Mouse (Mus musculus) liver, embryonic 12.5 days (tissue): ENCODE measurements around the gene Olfr1371. TPM values are rescaled to one million over a fixed set of nuclear protein-coding genes. Genes with fewer than 3 reads are reported as not detected.

Experiments
- ATAC-seq: fragments of 200-750 bp; cut with Nextera tagmentation; 2 replicates; pipeline ENCODE4 v1.8.0; 2017; ENCODE audit warnings: moderate number of reproducible peaks, mild to moderate bottlenecking, moderate library complexity
- H3K27ac ChIP-seq: fragments of 300-500 bp; sonication (generic); 2 replicates; pipeline ENCODE4 v1.5.1; 2016; ENCODE audit warnings: mild to moderate bottlenecking
- H3K27me3 ChIP-seq: fragments of 300-500 bp; sonication (generic); replicated peaks from 2 replicates; pipeline ENCODE4 v1.6.1; 2016; ENCODE audit warnings: mild to moderate bottlenecking, moderate library complexity
- H3K36me3 ChIP-seq: fragments of 300-500 bp; sonication (generic); 2 replicates; pipeline ENCODE4 v1.6.1; 2016; ENCODE audit warnings: mild to moderate bottlenecking, moderate library complexity
- H3K4me1 ChIP-seq: fragments of 300-500 bp; sonication (generic); 2 replicates; pipeline ENCODE4 v1.6.1; 2016
- H3K4me2 ChIP-seq: fragments of 300-500 bp; sonication (generic); 2 replicates; pipeline ENCODE4 v1.6.1; 2016; ENCODE audit warnings: mild to moderate bottlenecking, moderate library complexity
- H3K4me3 ChIP-seq: fragments of 300-500 bp; sonication (generic); 2 replicates; pipeline ENCODE4 v1.5.1; 2016; ENCODE audit warnings: mild to moderate bottlenecking, moderate library complexity
- H3K9ac ChIP-seq: fragments of 300-500 bp; sonication (generic); 2 replicates; pipeline ENCODE4 v1.6.1; 2016; ENCODE audit warnings: mild to moderate bottlenecking, moderate library complexity
- H3K9me3 ChIP-seq: fragments of 300-500 bp; sonication (generic); replicated peaks from 2 replicates; pipeline ENCODE4 v1.6.1; 2016; ENCODE audit warnings: mild to moderate bottlenecking, moderate library complexity
- whole genome bisulfite sequencing: fragments of 180-500 bp; shearing (Covaris S2); methylation state at CpG from one replicate; pipeline ENCODE4 v1.1.7; 2016; ENCODE audit not compliant: insufficient replicate concordance; 5-methylcytosine and 5-hydroxymethylcytosine counted together
- polyA plus RNA-seq: library from polyadenylated mRNA; unstranded; fragments of >200 nt; fragmentation: Nextera tagmentation; extraction: Ambion mirVana; gene quantifications from 2 replicates; pipeline ENCODE4 v1.2.1, GENCODE M21; 2016

Gene Olfr1371
- not detected in 2 replicates for polyA plus RNA-seq

- H3K4me2 ChIP-seq: no peak within 1 kb of the TSS
- no peaks in the 10 kb centered on the region for H3K4me1 ChIP-seq
- no peaks in the 10 kb centered on the region for H3K9me3 ChIP-seq
- no peaks in the 10 kb centered on the region for H3K36me3 ChIP-seq
- H3K27ac ChIP-seq: no peak within 1 kb of the TSS
- no peak within 1 kb of the TSS for H3K4me3 ChIP-seq
- H3K27me3 ChIP-seq: no peaks in the 10 kb centered on the region
- no peak for ATAC-seq
- no peak within 1 kb of the TSS for H3K9ac ChIP-seq
These were observed at the start of gene Olfr1371 for GRCm38 (mm10) chr11:52213887-52214286. TSS of gene Olfr1371 (minus strand) at chr11:52213987.

- Histone ChIP-seq H3K4me1 (peaks cover 15% of the 10 kb centered on the region; the same call in 1 of the 2 replicates), H3K4me2 (no peak overlapping the region), H3K4me3 (no peak overlapping the region), H3K27me3 (peaks cover 4% of the 10 kb centered on the region; the same call in 1 of the 2 replicates), H3K36me3 (0 out of 2 replicates have a peak, but pooled peaks cover 3% of the 10 kb centered on the region), H3K9ac (no peak overlapping the region), H3K27ac (no peak overlapping the region), H3K9me3 (no peaks in the 10 kb centered on the region)
- 73% methylated on average over 11 of the region's 11 CpGs for WGBS
- no peak for ATAC-seq
These were observed 48.6 kb upstream of the Olfr1371 start for GRCm38 (mm10) chr11:52262338-52262737.

GRCm38 (mm10) chr11:52261937-52262336 lies 48.1 kb upstream of the Olfr1371 start:
- Histone ChIP-seq H3K27me3 (peaks cover 4% of the 10 kb centered on the region; the same call in 1 of the 2 replicates), H3K9ac (no peak overlapping the region), H3K4me2 (no peak overlapping the region), H3K27ac (no peak overlapping the region), H3K36me3 (0 out of 2 replicates have a peak, but pooled peaks cover 3% of the 10 kb centered on the region), H3K9me3 (no peaks in the 10 kb centered on the region), H3K4me1 (peaks cover 15% of the 10 kb centered on the region; the same call in 1 of the 2 replicates), H3K4me3 (no peak overlapping the region)
- 34% methylated on average over 5 of the region's 5 CpGs for WGBS
- no peak for ATAC-seq

- WGBS: 65% methylated on average over 4 of the region's 4 CpGs
- Histone ChIP-seq H3K27me3 (no peaks in the 10 kb centered on the region), H3K9me3 (no peaks in the 10 kb centered on the region), H3K4me2 (no peak overlapping the region), H3K9ac (no peak overlapping the region), H3K4me1 (peaks cover 7% of the 10 kb centered on the region; the same call in 1 of the 2 replicates), H3K4me3 (no peak overlapping the region), H3K27ac (no peak overlapping the region), H3K36me3 (peaks cover 3% of the 10 kb centered on the region; the same call in 1 of the 2 replicates)
- no peak for ATAC-seq
These were observed 47.1 kb upstream of the Olfr1371 start for GRCm38 (mm10) chr11:52260878-52261277.

- Histone ChIP-seq H3K9ac (no peak overlapping the region), H3K27ac (no peak overlapping the region), H3K4me2 (no peak overlapping the region), H3K4me3 (no peak overlapping the region), H3K4me1 (no peaks in the 10 kb centered on the region), H3K9me3 (no peaks in the 10 kb centered on the region), H3K27me3 (no peaks in the 10 kb centered on the region), H3K36me3 (peaks cover 3% of the 10 kb centered on the region; the same call in 1 of the 2 replicates)
- ATAC-seq: no peak
- WGBS: 48% methylated on average over 5 of the region's 5 CpGs
These were observed 44.9 kb upstream of the Olfr1371 start for GRCm38 (mm10) chr11:52258711-52259110.

- no peak overlapping the region for H3K9ac ChIP-seq
These were observed 43.6 kb upstream of the Olfr1371 start for GRCm38 (mm10) chr11:52257376-52257775.

GRCm38 (mm10) chr11:52255077-52255476 lies 41.3 kb upstream of the Olfr1371 start:
- Histone ChIP-seq H3K4me1 (no peaks in the 10 kb centered on the region), H3K4me2 (no peak overlapping the region), H3K9ac (no peak overlapping the region), H3K4me3 (no peak overlapping the region), H3K9me3 (no peaks in the 10 kb centered on the region), H3K27me3 (no peaks in the 10 kb centered on the region), H3K36me3 (peaks cover 5% of the 10 kb centered on the region), H3K27ac (no peak overlapping the region)
- no peak for ATAC-seq
- WGBS: 72% methylated on average over 8 of the region's 8 CpGs

More at GRCm38 (mm10) chr11:52257376-52257775, 43.6 kb upstream of the Olfr1371 start:
- Histone ChIP-seq H3K36me3 (peaks cover 3% of the 10 kb centered on the region; the same call in 1 of the 2 replicates), H3K4me2 (no peak overlapping the region), H3K4me3 (no peak overlapping the region), H3K4me1 (no peaks in the 10 kb centered on the region), H3K27me3 (no peaks in the 10 kb centered on the region), H3K9me3 (no peaks in the 10 kb centered on the region), H3K27ac (no peak overlapping the region)
- WGBS: 61% methylated on average over 3 of the region's 3 CpGs
- ATAC-seq: no peak

GRCm38 (mm10) chr11:52253674-52254375 lies 40.0 kb upstream of the Olfr1371 start:
- ATAC-seq: no peak
- H3K9ac ChIP-seq: no peak overlapping the region
- no peaks in the 10 kb centered on the region for H3K27me3 ChIP-seq
- 63% methylated on average over 11 of the region's 11 CpGs for WGBS
- no peak overlapping the region for H3K4me2 ChIP-seq
- H3K27ac ChIP-seq: no peak overlapping the region
- peaks cover 16% of the 10 kb centered on the region for H3K36me3 ChIP-seq
- H3K4me3 ChIP-seq: no peak overlapping the region
- H3K9me3 ChIP-seq: no peaks in the 10 kb centered on the region
- no peaks in the 10 kb centered on the region for H3K4me1 ChIP-seq

GRCm38 (mm10) chr11:52252692-52253091 lies 38.9 kb upstream of the Olfr1371 start:
- no peaks in the 10 kb centered on the region for H3K9me3 ChIP-seq
- no peak overlapping the region for H3K9ac ChIP-seq
- H3K27ac ChIP-seq: no peak overlapping the region
- 55% methylated on average over 1 of the region's 1 CpGs for WGBS
- peaks cover 26% of the 10 kb centered on the region for H3K36me3 ChIP-seq
- no peaks in the 10 kb centered on the region for H3K27me3 ChIP-seq
- no peak overlapping the region for H3K4me2 ChIP-seq
- no peak for ATAC-seq
- H3K4me1 ChIP-seq: no peaks in the 10 kb centered on the region
- no peak overlapping the region for H3K4me3 ChIP-seq

- no peak overlapping the region for H3K9ac ChIP-seq
- H3K4me1 ChIP-seq: no peaks in the 10 kb centered on the region
- no peak overlapping the region for H3K4me3 ChIP-seq
- H3K4me2 ChIP-seq: no peak overlapping the region
- H3K9me3 ChIP-seq: no peaks in the 10 kb centered on the region
- ATAC-seq: no peak
- H3K27ac ChIP-seq: no peak overlapping the region
- H3K27me3 ChIP-seq: no peaks in the 10 kb centered on the region
- 76% methylated on average over 5 of the region's 5 CpGs for WGBS
- peaks cover 35% of the 10 kb centered on the region for H3K36me3 ChIP-seq
These were observed 38.0 kb upstream of the Olfr1371 start for GRCm38 (mm10) chr11:52251770-52252169.

- Histone ChIP-seq H3K4me2 (no peak overlapping the region), H3K4me1 (no peaks in the 10 kb centered on the region), H3K27ac (no peak overlapping the region), H3K36me3 (peaks cover 55% of the 10 kb centered on the region), H3K9ac (no peak overlapping the region), H3K9me3 (no peaks in the 10 kb centered on the region), H3K27me3 (no peaks in the 10 kb centered on the region), H3K4me3 (no peak overlapping the region)
- 78% methylated on average over 2 of the region's 2 CpGs for WGBS
- ATAC-seq: no peak
These were observed 35.7 kb upstream of the Olfr1371 start for GRCm38 (mm10) chr11:52249452-52249851.

GRCm38 (mm10) chr11:52240898-52241542 lies 27.2 kb upstream of the Olfr1371 start:
- Histone ChIP-seq H3K27ac (no peak overlapping the region), H3K4me2 (no peak overlapping the region), H3K9me3 (no peaks in the 10 kb centered on the region), H3K27me3 (no peaks in the 10 kb centered on the region), H3K4me3 (no peak overlapping the region), H3K9ac (no peak overlapping the region), H3K36me3 (peaks cover 92% of the 10 kb centered on the region), H3K4me1 (0 out of 2 replicates have a peak, but pooled peaks cover 2% of the 10 kb centered on the region)
- no peak for ATAC-seq
- 84% methylated on average over 4 of the region's 4 CpGs for WGBS
